Mouse (Mus musculus) cortical plate, adult 2 months (tissue): Measurements from ENCODE around the gene Cideb.

ENCODE experiments used
- CTCF ChIP-seq: fragments of 200-500 bp; IDR thresholded peaks from 2 replicates; pipeline ENCODE4 v1.5.1; 2011; ENCODE audit warnings: mild to moderate bottlenecking, control low read depth, low read length; ENCODE audit not compliant: insufficient read depth; ENCODE audit errors: extremely low read depth
- POLR2A ChIP-seq: fragments of 200-500 bp; IDR thresholded peaks from 2 replicates; pipeline ENCODE4 v1.6.1; 2011; ENCODE audit warnings: mild to moderate bottlenecking, low read length, control low read depth; ENCODE audit not compliant: insufficient read depth; ENCODE audit errors: extremely low read depth

GRCm38 (mm10) chr14:55724411-55724871 is 33.8 kb downstream of the Cideb start:
- no peak for TF ChIP-seq CTCF
- no peak for TF ChIP-seq POLR2A
